Mouse (Mus musculus) heart, adult 18-20 months (tissue): ENCODE measurements at regions not wholly inside any gene's neighbourhood (a gene's known extent, or its start where the extent isn't known, plus 50 kb on each side); places are given as distances from the start of the nearest gene placed in this dataset.
A peak's percentile ranks its signal among the peaks of the same experiment; 100 is the strongest.
"Not testable (repeated sequence)": the region's sequence is repeated elsewhere in the genome, so short reads cannot be mapped to it uniquely, and the experiment has no call there.

Source experiments
- DNase-seq, 2 experiments: peaks; one replicate each; pipeline ENCODE4 v3.0.0; 2021 to 2022; ENCODE audit warnings: mixed read lengths in 1 of 2

DNA sequence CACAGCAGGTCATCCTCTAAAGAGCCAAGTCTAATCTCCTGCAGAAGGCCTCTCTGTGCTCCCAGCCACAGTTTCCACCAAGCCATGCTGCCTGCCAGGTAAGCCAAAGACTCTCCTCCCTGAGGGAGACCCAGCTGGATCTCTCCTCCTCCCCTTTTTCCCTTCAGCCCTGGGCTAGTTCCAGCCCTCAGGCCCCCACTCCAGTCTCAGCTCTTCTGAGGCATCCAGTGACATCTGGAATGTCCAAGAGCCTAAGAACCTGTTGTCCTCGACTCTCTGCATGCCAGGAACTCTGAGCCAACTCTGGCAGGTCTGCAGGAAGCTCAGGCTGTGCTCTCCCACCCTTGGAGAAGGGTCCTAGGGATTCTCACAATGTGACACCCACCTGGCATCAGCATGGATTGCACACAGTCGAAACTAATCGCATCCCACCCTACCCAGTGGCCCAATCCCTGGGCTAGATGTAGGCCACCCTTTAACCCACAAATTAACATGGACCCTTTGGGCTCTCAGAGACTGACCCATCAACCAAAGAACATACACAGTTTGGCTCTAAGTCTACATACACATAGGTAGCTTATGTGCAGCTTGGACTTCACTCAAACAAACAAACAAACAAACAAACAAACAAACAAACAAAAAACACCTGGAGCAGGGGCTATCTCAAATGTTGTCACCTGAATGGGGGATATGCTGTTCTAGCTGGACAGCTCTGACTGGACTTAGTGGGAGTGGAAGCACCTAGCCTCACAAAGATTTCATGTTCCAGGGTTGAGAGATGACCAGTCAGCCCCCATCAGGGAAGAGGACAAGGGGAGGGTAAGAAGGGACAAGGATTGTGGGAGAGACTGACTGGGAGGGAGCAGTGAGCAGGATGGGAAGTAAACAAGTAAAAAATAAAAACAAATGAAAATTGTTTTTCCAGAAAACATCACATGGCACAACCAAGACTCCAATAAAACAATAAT is 57.9 kb upstream of the Zfp709 start:
- not testable (repeated sequence) for DNase-seq

DNA sequence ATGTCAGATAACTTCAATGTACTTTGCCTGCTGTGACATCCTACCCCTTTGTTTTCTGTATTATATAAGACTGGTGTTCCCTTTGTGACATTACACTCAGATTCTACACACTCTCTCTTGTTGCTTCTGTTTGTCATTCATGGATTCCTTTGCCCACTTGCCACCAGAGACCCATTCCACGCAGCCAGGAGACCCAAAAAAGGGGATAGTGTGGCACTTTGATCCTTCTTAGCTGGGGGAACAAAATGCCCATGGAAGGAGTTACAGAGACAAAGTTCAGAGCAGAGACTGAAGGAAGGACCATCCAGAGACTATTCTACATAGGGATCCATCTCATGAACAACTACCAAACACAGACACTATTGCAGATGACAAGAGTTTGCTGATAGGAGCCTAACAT is 59.1 kb upstream of the Zfp709 start:
- not testable (repeated sequence) for DNase-seq

DNA sequence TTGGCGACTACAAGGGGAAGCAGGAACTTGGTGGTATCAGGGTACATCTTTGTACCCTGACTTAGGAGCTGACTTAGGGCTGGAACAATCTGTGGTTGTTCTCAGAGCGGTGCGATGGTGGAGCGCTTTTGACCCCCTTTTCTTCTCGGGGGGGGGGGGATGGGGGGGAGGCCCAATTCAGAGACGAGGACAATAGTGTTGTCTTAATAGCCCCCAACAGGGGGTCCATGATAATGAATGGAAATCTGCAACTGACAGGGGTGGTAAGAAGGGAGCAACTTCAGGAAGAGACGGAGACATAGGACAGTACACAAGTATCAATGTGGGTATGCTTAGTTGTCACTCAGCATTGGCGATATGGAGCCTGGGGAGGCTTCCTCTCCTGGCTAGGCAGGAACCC is 61.9 kb upstream of the Zfp709 start:
- DNase-seq: not testable (repeated sequence)

DNA sequence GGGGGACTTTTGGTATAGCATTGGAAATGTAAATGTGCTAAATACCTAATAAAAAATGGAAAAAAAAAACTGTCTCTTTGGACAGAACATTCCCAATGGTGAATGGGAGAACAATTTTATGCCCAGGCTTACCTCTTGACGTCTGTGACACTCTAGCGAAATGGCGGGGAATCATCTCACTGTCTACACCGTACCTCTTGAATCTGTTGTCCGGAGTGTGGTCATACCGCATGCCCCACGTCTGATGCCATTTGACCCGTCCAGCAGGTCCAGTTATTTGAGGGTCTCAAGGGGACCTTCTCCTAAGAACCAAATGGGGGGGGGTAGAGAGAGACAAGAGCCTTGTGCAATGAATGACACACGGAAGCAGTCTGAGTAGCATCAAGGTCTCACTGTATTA is 62.4 kb upstream of the Zfp709 start:
- not testable (repeated sequence) for DNase-seq

DNA sequence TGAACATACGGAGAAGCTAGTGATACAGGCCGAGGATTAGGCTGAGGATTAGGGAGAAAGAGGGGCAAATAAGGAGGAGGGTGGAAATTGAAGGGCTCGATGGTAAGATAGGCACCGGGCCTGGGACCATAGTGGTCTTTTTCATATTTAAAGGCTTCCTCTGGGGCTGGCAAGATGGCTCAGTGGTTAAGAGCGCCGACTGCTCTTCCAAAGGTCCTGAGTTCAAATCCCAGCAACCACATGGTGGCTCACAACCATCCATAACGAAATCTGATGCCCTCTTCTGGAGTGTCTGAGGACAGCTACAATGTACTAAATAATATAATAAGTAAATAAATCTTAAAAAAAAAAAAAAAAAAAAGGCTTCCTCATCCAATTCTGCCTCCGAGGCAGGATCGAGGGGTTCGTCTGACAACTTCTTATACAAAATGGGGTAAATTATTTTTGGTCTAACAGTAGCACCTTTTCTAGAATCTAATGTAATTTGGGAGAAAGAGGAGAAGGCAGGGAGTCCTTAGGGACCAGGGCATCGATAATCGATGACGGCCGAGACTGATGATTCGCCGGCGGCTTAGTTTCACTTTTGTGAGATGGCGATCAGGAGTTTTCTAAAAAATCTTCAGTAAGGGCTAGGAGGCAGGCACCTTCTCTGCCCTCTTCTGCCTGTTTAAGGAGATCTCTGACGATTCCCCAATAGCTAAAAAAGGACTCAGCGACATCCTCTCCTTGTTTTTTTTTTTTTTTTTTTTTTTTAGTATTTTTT is 65.4 kb upstream of the Zfp709 start:
- not testable (repeated sequence) for DNase-seq

DNA sequence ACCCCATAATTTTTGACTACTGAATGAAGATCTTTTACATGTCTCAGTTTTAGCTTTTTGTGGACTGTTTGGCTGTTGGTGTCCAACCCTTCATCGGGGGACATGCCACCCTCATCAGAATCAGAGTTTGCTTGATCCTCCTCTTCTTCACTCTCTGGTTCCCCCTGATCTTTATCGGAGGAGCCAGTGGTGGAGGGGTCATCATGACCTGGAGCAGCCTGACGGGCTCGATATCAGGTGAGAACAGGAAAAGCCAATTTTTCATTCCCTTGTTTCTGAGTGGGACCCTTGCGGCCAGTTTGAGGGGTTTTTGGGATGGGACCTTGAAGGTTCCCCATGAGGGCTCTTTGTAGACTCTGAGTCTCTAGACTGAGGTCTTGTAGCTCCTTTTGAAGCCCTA is 66.0 kb upstream of the Zfp709 start:
- not testable (repeated sequence) for DNase-seq

DNA sequence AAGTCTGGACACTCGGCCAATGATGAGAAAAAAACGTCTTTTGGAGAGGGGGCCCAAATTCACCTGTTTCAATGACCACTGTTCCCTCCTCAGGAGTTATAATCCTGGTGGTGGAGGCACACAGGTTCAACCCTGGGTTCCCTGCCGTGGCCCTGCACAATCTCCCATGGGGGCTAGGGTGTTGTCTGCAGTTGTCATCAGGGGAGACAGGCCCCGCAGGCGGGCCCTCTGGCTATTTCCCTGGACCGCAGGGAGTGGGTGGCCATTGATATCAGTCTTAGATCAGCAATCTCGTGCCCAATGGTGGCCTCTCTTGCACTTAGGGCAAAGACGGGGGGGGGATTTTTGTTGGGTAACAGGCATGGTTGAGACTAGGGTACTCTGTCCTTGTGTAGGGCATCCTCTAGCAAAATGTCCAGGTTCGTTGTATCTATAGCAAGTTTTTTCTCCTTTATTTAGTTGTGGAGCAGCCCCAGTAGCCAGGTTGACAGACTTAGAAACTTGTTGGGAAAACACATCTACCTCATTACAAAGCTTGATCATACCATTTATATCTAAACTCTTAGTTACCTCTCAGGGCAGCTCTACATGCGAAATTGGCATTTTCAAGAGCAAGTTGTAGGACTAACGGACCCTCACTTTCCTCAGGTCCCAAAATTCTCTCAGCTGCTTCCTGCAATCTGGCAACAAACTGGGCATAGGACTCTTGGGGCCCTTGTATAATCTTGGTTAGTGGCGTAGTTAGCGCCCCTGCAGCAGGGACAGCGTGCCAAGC is 66.9 kb upstream of the Zfp709 start:
- not testable (repeated sequence) for DNase-seq

DNA sequence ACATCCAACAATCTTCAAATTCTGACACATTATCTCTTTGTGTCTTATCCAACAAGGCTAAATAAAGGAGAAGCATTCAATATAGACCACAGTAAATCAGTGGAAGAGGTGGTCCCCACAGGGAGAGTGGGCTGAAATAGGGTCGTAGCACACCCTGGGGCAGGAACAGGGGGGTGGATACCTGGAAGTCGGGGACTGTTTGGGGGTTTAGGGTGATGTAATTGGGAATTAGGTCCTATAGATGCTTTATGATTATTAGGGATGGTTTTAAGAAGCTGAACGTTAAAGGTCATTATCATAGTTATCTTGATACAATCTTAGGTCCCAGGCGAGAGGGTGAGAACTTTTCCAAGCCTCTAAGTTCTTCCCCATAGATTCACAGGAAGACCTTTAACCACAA is 67.9 kb upstream of the Zfp709 start:
- not testable (repeated sequence) for DNase-seq

DNA sequence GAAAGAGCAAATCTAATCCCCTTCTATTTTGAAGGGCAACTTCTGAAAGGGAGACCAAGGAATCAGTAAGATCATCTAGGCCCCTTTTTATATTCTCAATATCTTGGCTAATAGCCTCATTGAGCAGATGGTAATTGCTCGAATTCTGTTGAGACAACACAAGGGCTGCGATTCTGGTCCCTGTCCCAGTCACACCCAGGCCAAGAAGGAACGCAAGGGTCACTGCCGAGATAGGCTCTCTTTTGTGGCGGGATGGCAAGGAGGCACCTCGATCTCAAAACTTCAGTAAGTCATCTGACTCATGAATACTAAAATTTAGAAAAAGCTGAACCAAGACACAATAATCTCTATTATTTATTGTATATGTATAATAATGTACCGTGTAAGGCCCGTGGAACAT is 68.6 kb upstream of the Zfp709 start:
- DNase-seq: not testable (repeated sequence)

DNA sequence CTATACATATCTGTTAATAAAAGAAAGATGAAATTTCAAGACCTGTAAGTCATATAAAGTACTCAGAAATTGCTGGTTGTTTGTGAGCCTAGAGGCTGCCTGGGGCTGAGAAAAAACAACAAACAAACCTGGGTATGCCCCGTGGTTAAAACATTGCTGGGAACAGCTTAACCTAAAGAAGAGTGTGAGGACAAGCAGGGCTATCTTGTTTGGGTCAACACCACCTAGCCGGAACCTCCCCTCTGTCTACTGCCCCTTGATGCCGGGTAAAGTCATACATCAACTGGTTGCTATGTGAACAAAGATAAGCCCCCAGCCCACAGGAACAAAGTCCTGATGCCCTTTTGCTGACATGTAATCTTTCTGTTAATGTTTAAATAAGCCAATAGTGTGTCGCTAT is 74.0 kb upstream of the Zfp709 start:
- not testable (repeated sequence) for DNase-seq

DNA sequence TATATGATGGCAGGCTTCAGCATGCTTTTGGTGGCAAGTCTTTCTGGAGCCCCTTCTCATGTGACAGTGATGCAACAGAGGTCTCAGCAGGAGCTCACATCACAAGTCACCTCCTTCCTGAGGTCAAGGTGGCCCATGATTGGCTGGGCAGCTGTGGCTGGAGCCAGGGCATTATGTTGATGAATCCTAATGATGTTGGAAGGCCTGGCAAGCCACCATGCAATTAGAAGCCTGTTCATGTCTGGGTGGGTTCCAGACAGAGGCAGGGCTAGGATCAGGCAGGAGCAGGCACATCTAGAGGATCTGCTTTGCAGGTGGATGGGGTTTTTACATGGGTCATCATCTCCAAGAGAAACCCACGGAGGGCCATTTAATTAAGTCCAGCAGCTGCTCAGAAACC is 77.2 kb upstream of the Zfp709 start:
- not testable (repeated sequence) for DNase-seq

DNA sequence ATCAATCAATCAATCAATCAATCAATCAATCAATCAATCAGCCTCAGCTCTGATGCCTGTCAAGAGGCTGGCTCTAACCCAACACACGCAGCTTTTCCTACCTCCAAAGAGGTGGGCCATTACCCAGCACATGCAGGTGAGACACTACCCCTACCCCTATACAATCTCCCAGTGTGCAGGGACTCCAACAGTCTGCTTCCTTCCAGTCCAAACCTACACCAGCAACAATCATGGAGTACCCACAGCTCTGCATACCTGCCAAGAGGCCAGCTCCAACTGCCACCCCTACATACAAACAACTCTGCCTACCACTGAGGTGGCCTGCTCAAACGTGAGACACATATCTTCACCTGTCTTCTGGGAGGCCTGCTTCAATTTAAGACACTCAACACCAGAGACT is 76.7 kb upstream of the Fcho1 start:
- DNase-seq: not testable (repeated sequence)

DNA sequence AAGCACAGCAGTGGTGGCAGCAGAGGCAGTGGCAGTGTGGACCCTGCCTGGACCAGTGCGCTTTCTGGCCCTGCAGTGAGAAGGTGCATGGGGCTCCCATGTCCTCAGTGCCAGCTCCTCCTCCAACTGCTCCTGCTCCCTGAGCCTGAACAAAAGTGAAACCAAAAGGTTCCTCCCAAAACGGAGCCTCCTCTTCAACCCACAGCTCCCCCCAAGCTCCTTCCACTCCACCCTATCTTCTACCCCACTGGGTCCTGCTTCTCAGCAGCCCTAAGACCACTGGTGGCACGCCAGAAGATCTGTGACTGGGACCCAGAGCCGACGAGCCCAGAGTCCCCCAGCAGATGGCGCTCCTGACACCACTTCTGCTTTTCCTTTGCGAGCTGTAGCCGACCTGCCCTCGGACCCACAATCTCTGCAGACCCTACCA is 63.5 kb upstream of the Fcho1 start:
- peak; percentile 8 to 38 for DNase-seq

DNA sequence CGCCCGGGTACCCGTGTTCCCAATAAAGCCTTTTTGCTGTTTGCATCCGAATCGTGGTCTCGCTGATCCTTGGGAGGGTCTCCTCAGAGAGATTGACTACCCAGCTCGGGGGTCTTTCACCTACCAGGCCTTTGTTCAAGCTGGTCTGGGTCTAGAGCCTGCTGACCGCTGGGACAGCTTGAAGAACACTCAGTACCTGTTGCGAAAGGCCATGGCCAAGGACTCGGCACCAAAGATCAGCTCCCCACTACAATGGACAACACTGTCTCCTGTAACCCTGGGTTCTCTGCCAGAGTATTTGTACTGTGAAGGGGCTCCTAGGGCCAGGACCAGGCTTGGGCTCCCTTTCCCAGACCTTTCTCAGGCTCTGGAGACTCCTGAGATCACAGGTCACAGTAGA is 55.1 kb upstream of the Fcho1 start:
- DNase-seq: not testable (repeated sequence)

DNA sequence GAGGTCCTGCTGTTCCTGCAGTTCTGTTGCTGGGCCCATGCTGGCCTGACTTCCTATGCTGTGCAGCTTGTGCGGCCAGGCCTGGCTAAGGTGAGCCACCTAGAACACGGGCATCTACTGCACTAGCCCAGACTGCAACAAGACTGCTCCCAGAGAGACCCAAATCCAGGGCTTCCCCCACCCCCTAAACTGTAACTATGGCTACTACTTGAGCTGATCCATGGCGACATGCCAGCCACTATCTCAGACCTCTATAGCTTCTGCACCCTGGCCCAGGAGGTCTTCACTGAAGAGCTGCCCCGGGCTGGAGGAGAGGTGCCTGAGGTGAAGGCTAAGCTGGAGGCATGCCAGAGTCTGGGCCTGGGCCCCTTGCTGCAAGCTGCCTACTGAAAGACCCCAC is 54.3 kb upstream of the Fcho1 start:
- DNase-seq: not testable (repeated sequence)

DNA sequence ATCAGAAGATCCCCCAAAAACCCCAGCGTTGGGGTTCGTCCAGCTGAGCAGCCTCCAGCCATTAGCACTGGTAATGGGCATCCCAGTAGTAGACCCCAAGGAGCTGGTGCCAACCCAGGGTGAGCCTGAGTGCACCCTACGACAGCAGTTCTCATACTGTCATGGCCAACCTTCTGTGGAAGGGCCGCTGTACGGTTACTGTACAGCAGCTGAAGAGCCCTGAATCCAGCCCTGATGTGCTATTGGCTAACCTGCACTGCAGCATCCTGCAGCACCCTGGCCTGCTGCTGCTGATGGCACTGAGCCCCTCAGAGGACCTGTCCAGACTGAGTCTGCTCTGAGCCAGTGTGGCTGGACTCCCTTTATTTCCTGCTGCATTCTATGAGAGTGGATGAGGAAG is 53.9 kb upstream of the Fcho1 start:
- DNase-seq: not testable (repeated sequence)

DNA sequence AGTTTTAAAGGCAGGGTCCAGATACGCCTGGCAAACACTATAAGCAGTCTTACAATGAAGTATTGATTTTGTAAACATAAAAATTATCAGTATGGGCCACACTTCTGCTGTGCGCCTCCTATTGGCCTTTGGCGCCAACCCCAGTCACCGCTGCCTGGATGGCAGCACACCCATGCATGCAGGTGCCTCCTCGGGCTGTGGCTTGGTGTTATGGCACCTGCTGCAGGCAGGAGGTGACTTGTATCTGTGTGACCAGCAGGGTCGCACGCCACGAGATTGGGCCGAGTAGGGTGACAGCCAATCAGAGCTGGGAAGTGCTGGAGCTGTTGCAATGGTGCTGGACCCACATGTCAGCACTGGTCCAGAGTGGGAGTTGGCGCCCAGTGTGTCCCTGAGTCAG is 53.4 kb upstream of the Fcho1 start:
- DNase-seq: no peak
